Mouse (Mus musculus) gastrocnemius, postnatal 14 days (tissue): Measurements from ENCODE around the gene Rasl11a. TPM values are rescaled to one million over a fixed set of nuclear protein-coding genes. Genes with fewer than 3 reads are reported as not detected.
A peak's percentile ranks its signal among the peaks of the same experiment; 100 is the strongest.

Experiments
- DNase-seq: peaks from one replicate; pipeline ENCODE4 v3.0.0; 2021; ENCODE audit warnings: mixed read lengths
- intact Hi-C: fragments of 180-260 bp; cut with DNase I; formaldehyde crosslinking; loops from one replicate; pipeline ENCODE4 v1.15.1; 2025; ENCODE audit warnings: low total_unique reads
- long read RNA-seq, 2 experiments: library from polyadenylated mRNA; stranded (forward); transcript quantifications; one replicate each; pipeline ENCODE4 v2.0.0; 2021
- total RNA-seq, 2 experiments: library from RNA; stranded (reverse); gene quantifications; 2 replicates each; pipeline ENCODE4 v1.2.3; 2021

Gene Rasl11a
- 1 to 10 TPM; 3.0 to 3.4 TPM for total RNA-seq
- long read RNA-seq, experiment 1, transcript Rasl11a-201 (4 exons, 1,126 nt), result major isoform, 12 of 12 reads
- long read RNA-seq, experiment 1, partial matches to known transcripts, result 0 of 12 reads
- long read RNA-seq, experiment 1, other reads (novel, unspliced or antisense), result 0 of 12 reads
- long read RNA-seq, experiment 2, transcript Rasl11a-201 (4 exons, 1,126 nt), result major isoform, 10 of 10 reads
- long read RNA-seq, experiment 2, partial matches to known transcripts, result 0 of 10 reads
- long read RNA-seq, experiment 2, other reads (novel, unspliced or antisense), result 0 of 10 reads

DNA sequence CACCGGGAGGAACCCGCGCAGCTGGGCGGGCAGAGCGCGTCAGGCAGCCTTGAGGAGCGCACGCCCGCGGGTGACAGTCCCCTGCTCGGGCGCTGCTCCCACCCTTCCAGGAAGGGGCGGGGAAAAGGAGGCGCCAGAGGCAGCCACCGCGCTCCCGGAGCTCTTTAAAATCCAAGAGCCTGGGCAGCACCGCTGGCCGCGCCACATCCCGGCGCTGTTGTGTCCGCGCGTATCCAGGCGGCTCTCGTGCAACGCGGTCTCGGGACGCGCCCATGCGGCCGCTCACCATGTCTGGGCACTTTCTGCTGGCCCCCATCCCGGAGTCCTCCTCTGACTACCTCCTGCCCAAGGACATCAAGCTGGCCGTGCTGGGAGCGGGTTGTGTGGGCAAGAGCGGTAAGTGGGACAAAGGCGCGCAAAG is at the start of gene Rasl11a:
Gene Rasl11a (plus strand): TSS at position 127 of the 421 bp plus-strand sequence.
- peak; percentile 87 for DNase-seq
- intact Hi-C loops, result loop anchor here (5.0 kb wide), 1 partner anchor 138 kb away; no protein-coding TSS in a partner anchor

DNA sequence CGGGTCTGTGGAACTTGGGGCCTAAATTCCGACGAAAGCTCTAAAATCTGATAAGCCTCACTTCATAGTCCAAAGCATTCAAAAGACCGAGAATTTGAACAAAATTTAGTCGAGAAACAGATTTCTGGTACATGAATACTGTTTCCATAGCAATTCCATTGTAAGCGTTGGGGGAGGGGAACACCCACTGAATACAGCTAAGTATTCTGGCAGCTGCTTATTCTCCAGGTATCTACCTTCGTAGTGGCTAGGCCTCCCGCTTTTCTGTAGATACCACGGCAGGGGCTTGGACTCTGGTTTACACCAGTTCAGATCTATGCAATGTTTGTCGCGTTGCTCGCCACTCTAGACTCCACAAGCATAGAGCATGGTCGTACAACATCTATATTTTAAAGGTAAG is 49.1 kb upstream of the Rasl11a start:
- no peak for DNase-seq
- intact Hi-C loops, result loop anchor here (5.0 kb wide), 1 partner anchor 37 kb away; the partner anchor contains the start of gene Rpl21

DNA sequence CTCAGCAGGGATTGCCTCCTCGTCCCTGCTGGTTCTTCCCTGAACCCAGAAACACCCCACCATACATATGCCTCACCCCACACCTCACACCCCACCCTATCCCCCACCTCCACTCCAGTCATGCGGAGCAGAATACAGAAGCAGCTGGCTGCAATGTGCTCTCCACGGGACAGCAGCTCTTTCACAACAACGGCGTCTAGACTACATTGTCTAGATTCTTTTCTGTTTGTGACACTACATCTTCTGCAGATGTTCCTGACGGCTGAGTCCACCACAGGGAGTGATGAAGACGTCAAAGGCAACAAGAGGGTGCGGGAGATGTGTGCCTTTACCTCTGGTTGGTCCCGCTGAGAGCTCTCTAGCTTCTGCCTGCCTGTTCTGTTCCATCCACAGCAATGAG is 46.8 kb upstream of the Rasl11a start:
- intact Hi-C loops, result loop anchor here (5.0 kb wide), 1 partner anchor 34 kb away; the partner anchor contains the start of gene Rpl21
- DNase-seq, result no peak

DNA sequence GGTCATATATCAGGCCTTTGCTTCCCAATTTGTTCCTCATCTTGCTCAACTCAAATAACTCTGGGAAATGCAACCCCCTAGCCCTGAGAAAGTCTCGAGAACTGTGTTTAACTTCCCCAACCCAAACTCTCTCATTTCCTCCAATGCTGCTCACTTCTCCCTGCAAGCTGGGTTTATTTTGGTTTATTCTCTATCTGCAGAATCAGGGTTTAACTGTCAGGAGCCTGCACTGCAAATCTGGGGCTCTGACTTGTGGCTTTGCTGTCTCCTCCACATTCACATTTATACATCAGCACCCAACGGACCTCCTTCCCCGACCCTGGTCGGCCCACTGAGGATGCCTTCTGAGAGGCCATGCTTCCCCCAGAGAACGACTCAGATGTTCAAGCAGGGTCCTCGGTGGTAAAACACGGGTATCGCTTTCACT is 38.9 kb upstream of the Rasl11a start:
- intact Hi-C loops, result no loop called here
- no peak for DNase-seq

DNA sequence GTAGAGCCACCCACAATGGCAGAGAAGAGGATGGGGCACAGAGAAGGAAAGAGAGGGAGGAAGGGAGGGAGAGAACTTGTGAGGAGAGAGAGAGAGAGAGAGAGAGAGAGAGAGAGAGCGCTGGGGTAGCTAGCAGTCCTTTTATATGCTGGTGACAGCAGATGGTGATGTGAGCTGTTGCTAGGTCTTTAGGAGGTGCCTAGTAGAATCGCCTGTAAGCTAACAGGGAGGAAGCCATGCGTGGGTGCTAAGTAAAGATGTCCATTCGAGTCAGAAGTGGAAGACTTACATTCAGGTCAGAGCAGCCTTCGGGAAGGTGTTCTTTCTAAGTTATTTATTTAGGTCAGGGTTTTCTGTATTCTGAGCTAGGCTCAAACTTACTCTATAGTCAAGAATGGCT is 34.9 kb upstream of the Rasl11a start:
- intact Hi-C loops, result no loop called here
- DNase-seq, result no peak

DNA sequence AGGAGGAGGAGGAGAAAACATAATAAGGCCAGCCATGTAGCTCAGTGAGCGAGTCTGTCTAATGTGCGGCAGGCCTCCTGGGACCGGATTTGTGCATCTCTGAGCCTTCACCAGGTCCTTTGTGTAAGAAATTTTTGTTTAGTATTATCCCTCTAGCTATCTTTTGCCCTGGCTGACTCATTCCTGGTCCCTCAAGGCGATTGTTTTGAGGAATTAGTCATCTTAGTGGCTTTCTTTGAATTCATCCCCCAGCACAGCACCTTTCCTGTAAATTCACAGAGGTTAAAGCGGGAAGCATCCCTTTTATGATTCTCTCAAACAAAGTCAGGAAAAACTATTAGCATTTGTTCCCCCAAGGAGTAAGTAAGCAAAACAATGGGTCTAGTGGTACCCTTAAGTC is 32.0 kb upstream of the Rasl11a start:
- intact Hi-C loops, result no loop called here
- DNase-seq, result no peak

DNA sequence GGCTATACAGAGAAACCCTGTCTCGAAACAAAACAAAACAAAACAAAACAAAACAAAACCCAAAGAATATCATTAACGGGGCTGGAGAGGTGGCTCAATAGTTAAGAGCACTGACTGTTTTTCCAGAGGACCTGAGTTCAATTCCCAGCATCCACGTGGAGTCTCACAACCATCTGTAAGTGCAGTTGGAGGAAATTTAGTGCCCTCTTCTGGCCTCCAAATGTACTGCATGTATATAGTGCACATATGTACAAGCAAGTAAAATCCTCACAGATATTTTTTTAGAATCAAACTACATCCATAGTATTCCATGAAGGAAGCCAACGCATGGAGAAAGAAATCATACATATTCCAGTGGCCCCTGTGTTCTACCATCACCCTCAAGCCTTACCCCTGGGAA is 31.4 kb upstream of the Rasl11a start:
- intact Hi-C loops, result no loop called here
- no peak for DNase-seq

DNA sequence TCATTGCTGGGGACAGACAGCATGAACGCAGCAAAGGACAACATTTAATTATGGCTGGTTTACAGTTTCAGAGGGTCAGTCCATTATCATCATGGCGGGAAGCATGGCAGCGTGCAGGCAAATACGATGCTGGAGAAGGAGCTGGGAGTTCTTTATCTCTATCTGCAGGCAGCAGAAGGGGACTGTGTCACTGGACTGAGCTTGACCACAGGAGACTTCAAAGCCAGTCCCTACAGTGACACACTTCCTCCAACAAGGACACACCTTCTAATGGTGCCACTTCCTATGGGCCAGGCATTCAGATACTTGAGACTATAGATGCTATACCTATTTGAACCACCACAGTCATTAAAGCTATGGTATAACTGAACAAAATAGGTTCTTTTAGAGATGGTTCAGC is 29.5 kb upstream of the Rasl11a start:
- intact Hi-C loops, result no loop called here
- no peak for DNase-seq

DNA sequence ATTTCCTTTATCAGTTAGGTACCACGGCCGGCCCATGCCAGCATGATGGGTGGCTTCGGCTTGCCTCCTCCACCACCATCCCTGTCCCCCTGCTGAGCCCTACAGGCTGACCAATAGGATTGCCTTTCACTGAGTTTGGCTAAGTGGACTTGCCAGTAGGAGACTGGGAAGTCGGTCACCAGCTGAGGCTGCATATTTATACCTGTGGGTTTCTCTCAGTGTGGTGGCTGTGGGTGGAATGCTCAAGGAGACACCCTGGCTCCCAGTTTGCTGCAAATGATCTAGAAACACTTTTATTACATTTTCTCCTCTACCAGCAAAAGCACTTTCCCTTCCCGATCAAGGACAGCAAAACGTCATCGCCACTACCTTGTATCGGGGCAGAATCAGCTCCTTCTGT is 27.3 kb upstream of the Rasl11a start:
- intact Hi-C loops, result no loop called here
- no peak for DNase-seq

DNA sequence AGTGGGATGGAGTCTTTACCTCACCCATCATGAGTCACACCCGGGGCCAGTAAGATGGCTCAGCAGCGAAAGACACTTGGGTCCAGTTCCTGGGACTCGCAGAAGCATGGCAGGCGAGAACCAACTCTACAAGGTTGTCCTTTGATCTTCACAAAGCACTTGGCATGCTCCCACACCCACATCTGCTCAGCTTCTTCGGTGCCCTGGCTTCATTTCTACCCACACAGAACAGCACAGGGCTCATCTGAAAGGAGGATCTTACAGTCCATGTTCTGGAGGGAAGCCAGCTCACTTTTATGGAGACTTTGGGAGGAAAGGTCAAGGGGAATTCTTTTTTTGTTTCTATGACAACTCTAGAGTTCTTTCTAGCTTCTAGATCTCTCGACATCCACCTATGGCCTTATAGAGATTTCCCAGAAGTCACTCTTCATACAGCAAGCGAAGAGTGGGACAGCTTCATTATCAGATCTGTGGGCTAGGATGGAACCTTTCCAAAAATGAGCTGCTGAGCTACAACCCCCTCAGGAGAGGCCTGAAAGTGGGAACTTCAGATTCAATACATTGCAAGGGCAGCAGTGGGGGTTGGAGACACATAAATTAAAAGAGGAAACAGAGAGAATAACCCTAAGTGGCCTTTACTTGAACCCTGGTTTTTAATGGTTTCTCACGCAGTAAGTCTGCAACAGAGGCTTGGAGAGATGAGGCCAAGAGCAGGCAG is 25.8 kb upstream of the Rasl11a start:
- intact Hi-C loops, result no loop called here
- no peak for DNase-seq

DNA sequence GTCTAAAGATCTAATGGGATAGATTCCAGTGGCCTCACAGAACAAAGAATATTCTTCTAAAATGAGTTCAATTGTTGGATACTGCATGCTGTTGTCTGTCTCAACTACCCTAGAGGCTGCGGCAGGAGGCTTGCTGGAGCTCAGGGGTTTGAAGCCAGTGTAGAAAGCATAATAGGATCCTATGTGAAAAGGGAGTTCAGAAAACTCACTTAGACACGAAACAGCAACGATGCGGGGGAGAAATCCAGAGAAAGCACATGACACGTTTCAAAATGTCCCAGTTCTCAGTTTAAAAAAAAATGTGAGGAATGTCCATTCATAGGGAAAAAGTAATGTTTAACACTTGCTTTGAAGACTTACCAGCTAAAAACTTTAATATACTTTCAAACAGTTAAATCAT is 21.9 kb upstream of the Rasl11a start:
- intact Hi-C loops, result no loop called here
- no peak for DNase-seq

DNA sequence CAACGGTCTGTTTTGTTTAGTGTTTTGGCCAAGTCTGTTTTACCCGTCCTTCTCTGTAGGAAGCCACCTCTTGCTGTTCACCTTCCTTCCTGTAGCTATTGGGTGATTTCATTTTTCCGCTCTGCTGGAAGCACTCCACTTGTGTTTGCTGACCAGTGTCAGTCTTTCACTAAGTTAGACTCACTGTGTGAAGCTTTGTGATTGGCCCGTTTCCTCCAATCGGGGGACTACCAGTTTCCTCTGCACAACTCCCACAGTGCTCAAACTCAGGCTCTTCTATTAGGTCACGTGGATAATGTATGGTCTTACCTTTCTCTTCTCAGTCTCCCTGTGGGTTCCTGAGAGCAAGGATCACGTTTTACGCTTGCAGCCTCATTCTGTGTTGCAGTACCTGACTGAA is 15.3 kb upstream of the Rasl11a start:
- intact Hi-C loops, result no loop called here
- DNase-seq, result no peak

DNA sequence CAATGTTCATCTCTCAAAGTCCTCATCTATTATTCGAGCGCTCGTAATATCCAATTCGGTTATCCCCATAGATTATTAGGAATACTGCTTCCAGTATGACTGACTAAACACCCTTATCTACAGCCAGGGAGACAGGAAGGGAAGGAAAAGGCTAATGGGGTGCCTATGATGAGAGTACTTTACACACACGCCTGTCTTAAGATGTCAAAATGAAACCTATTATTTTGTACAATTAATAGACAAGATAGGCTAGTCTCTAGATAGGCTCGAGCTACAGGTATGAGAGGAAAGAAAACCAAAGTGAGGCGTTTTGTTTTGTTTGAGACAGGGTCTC is 12.5 kb upstream of the Rasl11a start:
- intact Hi-C loops, result loop anchor here (5.0 kb wide), 1 partner anchor 35 kb away; the partner anchor contains the start of gene Usp12
- no peak for DNase-seq

DNA sequence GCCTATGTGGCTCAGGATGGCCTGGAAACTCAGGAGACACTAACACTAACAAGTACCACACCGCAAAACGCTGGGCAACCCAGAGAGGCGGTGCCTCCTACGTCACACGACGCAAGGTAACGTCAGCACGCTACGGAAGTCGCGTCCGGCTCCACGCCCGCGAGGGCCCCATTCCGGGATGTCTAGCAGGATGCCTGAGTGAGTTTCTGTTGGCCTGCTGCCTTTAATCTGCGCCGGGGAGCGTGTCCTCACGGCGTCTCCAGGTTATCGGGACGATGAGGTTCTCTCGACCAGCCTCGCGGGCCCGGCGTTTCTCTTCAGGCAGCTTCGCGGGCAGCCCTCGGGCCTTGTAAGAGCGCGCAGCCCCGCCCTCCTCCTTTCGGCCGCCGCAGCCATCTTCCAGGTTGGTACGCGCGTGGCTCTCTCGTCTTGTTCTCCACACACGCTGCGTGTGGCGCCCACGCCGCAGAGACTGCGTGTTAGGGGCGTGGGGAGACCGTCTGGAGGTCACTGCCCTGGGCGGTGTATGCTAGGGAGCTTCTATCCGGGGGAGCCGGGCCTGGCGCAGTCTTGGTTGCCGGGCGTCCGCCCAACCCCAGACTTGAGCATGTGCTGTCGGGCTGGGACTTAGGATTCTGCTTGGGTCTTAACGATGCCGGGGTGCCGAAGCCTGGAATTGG is 12.0 kb upstream of the Rasl11a start, which contains the start of gene Rpl21:
Gene Rpl21 (plus strand): TSS at position 122 of the 680 bp plus-strand sequence.
- DNase-seq, result peak; percentile 93
- intact Hi-C loops, result loop anchor here (5.0 kb wide), 1 partner anchor 36 kb away; the partner anchor contains the start of gene Usp12

DNA sequence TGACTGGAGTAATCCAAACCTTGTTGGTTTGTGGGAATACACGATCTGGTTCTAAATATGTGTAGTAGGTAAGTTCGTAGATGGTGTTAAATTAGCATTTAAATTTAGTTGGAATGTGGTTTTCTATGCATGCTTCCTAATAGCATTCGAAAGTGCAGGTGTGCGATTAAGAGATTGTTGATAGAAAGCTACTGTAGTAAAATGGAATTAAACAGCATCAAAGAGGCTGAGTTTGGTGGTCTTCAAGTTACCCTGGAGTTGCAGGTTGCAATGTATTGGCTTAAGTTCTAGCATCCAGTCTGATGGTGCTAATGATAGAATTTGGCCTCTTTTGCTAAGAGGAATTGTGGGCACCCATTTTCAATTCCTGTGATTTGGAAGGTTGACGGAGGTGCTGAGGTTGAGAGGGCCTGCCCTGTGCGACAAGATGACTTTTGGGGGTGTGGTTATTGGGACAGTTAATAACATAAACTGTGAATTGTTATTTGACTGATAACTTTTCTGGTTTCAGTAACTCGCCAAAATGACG is 11.1 kb upstream of the Rasl11a start:
- DNase-seq, result no peak
- intact Hi-C loops, result loop anchor here (5.0 kb wide), 1 partner anchor 36 kb away; the partner anchor contains the start of gene Usp12

DNA sequence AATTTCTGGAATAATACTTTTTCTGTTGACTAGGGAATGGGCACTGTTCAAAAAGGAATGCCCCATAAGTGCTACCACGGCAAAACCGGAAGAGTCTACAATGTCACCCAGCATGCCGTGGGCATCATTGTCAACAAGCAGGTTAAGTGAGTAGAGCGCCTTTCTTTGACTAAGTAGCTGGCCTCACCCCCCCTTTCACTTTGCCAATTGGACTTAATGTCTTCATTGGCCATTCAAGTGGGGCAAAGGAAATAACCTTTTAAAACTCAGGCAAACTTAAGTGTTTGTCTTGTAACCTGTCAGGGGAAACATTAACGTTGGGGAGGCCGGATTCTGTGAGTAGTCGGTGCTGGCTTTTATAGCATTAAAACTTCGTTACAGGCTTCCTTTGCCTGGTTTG is 9.9 kb upstream of the Rasl11a start:
- DNase-seq, result no peak
- intact Hi-C loops, result loop anchor here (5.0 kb wide), 1 partner anchor 38 kb away; the partner anchor contains the start of gene Usp12

DNA sequence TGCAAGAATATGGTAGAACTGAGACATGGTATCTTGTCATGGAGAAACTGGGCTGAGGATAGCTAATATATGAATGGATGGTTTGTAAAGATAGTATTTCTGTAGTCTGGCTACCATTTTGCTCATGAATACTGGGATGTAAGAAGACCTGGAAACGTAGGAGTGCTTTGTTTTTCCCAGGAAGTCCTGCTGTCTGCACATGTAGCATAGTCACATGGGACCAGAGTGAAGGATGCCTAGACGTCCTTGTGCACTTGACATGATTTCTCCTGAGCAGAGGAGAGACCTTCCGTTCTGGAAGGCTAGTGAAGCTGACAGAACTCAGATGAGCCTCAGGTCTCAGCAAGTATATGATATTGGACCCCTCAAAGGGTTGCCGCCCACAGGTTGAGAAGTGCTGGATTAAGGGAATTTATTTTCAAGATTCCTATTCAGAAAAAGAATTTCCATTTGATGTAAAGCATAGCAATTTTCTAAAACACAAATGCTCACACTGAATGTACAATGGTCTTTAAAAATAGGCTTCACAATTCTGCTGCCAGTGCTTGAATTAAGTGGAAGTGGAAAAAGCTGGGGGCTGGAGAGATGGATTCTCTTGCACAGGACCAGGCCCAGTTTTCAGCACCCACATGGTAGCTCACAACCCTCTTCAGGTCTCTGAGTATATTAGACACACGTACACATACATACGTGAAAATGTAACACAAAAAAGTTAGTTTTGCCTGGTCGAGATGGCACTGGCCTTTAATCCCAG is 6.7 kb upstream of the Rasl11a start:
- DNase-seq, result no peak
- intact Hi-C loops, result no loop called here

DNA sequence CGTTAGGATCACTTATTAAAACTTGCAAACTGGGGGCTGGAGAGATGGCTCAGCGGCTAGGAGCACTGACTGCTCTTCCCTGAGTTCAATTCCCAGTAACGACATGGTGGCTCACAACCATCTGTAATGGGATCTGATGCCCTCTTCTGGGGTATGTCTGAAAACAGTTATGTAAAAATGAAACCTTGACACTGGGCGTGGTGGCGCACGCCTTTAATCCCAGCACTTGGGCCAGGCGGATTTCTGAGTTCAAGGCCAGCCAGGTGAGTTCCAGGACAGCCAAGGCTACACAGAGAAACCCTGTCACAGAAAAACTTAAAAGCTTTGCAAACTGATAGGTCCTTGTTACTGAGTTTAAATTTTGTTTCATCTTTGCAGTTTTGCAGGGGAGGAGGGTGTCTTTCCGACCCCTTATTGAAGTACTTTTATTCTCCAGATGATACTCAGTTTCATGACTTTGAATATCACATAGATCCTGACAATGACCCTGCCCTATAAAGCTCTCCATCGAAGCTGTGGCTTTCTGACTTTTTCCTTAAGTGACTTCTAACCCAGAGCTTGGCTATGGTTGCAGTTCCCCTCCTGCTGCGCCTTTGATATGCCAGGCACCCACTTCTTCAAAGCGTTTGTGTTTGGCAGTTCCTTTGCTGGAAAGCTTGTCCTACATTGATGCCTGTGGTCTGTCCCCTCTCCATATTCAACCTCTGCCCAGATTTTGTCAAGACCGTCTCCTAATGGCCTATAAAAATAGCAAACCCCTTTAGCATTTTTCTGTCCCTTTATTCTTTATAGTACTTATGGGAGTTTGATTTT is 5.8 kb upstream of the Rasl11a start:
- intact Hi-C loops, result no loop called here
- DNase-seq, result no peak
